Mouse (Mus musculus) T-helper 17 cell (primary cell): ENCODE data around the gene Ccn6.
"Not testable (repeated sequence)": the region's sequence is repeated elsewhere in the genome, so short reads cannot be mapped to it uniquely, and the experiment has no call there.

Experiments
- in situ Hi-C, 2 experiments: fragments of 300-600 bp; cut with MboI, MseI; formaldehyde crosslinking; loops; 1 replicate in 1 of 2; 2 replicates in 1 of 2; pipeline ENCODE4 v1.15.1; 2025; ENCODE audit warnings: high pct_unique_total_duplicates in 2 of 2

Ccn6 gene

GRCm38 (mm10) chr10:39163694-39164093 lies at the start of gene Ccn6:
TSS of gene Ccn6 (minus strand) at chr10:39163794.
- in situ Hi-C loops, result loop anchor here (10.0 to 25.0 kb wide), 3 partner anchors 561 to 1091 kb away; partner anchors contain the start of gene Gtf3c6 (in 1 of the 2)

GRCm38 (mm10) chr10:39210031-39210430 lies 46.4 kb upstream of the Ccn6 start:
- in situ Hi-C loops, result no loop called here

GRCm38 (mm10) chr10:39209161-39210025 lies 45.8 kb upstream of the Ccn6 start:
- in situ Hi-C loops, result no loop called here

DNA sequence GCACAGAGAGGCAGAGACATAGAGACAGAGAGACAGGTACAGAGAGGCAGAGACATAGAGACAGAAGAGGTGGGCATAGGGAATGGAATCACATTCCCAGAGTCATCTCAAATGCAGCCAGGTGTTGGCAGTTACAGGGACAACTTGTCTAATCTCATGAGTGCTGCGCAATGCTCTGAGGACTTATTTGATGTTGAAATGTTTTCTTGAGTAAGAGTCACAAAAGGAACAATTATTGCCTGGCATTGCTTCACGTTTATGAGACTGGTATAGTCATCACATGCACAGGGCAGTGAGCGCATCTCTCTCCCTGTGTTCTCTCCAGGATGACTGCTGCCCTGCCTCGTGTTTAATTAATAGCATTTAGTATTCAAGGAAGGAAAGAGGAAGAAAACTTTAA lies 45.1 kb upstream of the Ccn6 start:
- in situ Hi-C loops, result no loop called here

DNA sequence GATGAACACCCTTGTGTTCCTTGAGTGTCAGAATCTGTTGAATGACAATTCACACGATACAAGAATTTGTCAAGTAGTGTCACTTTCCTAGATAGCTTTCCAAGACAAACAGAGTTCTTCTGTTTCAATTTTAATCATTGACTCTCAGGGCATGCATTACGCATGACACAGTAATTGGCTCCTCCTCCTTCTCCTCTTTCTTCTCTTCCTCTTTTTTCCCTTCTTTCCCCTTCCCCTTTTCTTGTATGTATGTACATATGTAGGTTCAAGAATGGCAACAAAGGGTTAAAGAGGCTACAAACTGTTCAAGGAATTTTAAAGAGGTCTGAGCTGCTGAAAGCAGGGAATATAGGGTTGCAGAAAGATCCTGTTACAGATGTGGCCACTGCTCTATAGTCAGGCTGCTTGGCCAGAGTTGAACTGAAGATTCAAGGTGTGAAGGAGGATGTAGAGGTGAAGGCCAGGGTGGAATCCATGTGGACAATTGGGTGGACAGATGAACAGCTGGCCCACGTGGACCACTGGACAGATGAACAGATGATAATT lies 43.8 kb upstream of the Ccn6 start:
- in situ Hi-C loops, result no loop called here

DNA sequence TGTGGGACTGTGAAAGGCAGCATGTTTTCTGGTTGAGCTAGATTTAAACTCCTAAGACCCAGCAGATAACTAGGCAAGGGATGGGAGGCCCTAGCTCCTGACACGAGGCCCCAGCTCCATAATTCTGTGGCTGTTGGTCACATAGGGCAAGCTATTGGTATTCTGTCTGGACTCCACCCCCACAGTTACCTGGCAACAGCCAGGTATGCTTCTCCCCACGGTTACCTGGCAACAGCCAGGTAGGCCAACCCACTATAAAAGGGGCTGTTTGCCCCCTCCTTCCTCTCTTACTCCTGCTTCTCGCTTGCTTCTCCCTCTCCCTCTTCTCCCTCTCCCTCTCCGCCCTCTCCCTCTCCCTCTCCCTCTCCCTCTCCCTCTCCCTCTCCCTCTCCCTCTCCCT lies 38.9 kb upstream of the Ccn6 start:
- in situ Hi-C loops, result no loop called here

- in situ Hi-C loops, result not testable (repeated sequence)
These were observed 34.6 kb upstream of the Ccn6 start for GRCm38 (mm10) chr10:39198216-39198615.

GRCm38 (mm10) chr10:39192673-39193072 lies 29.1 kb upstream of the Ccn6 start:
- in situ Hi-C loops, result no loop called here

GRCm38 (mm10) chr10:39185545-39185906 lies 21.9 kb upstream of the Ccn6 start:
- in situ Hi-C loops, result no loop called here

DNA sequence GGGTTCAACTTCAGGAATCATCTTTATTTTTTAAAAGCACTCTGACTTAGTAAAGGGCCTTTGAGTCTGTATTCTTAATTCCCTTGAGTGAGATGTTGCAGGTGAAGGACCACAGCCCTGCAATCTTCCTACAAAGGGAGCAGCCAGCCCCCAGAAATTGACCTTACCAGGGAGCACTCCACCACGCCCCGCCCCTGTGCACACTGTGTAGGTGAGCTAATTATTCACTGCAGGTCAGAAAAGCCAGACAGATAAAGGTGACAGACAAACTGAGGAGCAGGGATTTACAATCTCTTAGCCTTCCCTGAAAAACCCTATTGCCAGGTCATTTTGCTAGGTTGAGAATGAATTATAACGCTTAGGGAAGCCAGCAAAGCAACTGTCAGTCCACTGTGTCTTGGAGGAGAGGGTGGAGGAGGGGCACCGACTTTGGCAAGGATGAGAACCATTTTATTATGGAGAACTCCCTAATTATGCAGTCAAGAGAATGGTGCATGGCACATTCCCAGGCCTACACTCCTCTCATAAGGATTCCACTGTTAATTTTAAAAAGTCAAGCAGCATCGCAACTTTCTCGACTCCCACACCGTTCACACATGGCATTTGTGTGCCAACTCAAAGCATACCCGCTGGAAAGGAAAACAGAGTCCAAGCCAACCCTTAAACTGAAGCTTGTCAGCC lies 21.4 kb upstream of the Ccn6 start:
- in situ Hi-C loops, result no loop called here

DNA sequence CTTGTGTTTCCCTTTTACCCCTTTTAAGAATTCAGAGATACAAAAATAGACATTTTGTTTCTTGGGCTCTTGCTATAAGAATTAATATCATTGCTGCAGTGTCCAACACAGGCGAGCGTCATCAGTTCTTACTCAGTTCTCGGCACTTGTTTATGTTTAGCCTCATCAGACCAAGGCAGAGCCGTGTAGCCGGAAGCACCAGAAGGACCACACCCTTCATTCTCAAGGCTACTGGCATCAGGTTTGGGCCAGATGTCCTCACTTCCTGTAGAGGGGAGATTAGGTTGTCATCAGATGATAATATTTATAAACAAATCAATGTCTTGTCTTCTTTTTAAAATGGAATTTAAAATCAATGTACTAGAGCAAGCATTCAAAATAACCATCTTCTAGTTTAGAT lies 13.4 kb upstream of the Ccn6 start:
- in situ Hi-C loops, result loop anchor here in 1 of 2 experiments (5.0 kb wide), 1 partner anchor 345 kb away; no protein-coding TSS in a partner anchor

DNA sequence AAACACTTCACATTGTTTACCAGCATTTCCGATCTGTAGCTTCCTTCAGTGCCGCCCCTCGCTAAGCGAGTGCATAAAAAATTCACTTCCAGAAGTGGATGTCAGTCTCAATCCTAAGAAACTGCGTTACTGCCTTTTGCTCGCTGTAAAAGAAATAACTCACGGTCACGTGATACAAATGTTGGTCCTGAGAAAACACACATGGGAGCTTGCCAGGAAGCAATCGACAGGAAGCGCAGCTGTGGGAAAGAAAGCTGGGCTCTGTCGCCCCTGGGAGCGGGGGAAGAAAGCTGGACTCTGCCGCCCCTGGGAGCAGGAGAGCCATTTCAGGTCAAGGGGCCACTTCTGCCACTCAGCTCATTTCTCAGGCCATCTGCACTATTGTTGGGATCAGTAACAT lies 9.5 kb upstream of the Ccn6 start:
- in situ Hi-C loops, result loop anchor here (5.0 to 25.0 kb wide), 2 partner anchors 344 to 1014 kb away; no protein-coding TSS in a partner anchor

DNA sequence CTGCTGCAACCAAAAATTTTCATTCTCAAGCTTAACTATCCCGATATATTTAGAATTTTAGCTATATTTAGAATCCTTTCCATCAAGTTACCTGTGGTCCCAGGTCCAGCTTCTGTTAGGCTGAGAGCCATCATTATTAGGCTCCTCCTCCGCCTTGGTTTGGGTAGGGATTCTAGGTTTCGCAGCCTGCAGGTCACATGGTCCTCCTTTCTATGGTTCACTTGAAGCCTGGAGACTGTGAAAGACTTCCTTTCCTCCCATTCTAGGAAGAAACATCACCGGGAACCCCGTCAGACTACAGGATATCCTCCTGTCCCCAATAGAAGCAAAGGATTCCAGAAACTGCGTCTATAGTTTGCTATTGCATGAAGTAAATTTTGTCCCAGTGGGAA lies 8.9 kb upstream of the Ccn6 start:
- in situ Hi-C loops, result loop anchor here (5.0 to 25.0 kb wide), 2 partner anchors 345 to 1015 kb away; no protein-coding TSS in a partner anchor

DNA sequence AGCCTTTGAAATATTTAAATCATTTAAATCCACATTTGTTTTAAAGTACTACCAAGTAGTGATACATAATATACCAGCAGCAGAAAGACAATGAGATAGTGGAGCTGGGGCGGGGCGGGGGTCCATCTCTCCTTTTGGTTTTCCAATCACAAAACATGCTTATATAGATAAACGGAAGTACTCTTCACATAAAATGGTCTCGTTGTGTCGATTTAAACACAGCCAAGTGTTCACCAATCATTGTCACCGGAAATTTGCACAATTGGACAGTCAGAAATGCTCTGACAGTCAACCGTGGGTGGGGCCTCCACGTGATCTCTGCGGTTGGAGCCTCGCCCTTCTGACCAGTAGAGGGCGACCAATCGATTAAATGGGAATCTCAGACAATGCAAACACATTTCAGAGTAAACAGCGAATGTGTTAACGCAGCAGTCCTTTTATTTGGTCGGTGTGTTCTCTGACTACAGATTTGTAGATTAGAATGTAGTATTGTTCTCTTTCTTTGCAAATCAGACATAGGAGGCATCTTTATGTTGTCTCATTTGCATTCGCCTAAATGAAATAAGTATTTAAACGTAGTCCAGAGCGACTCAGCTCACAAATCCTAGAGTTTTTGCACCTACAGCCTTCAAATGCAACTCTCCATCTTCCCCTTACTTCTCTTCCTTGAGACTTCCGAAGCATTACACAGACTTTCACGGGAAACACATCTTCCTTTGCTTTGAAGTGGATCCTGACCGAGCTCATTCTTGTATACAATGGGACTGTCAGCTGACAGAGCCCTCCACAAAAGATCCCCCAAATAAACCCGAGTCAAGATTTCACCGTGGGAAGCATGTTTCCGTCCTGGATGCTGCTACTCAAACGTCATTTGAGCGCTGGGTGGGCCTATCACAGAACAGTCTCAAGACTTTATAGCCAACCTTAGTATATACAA lies 8.3 kb upstream of the Ccn6 start:
- in situ Hi-C loops, result loop anchor here (5.0 to 25.0 kb wide), 2 partner anchors 345 to 1015 kb away; no protein-coding TSS in a partner anchor

GRCm38 (mm10) chr10:39171134-39171533 lies 7.5 kb upstream of the Ccn6 start:
- in situ Hi-C loops, result loop anchor here (5.0 to 25.0 kb wide), 2 partner anchors 346 to 1016 kb away; no protein-coding TSS in a partner anchor

- in situ Hi-C loops, result loop anchor here (5.0 to 25.0 kb wide), 2 partner anchors 347 to 1017 kb away; no protein-coding TSS in a partner anchor
These were observed 7.1 kb upstream of the Ccn6 start for GRCm38 (mm10) chr10:39170706-39171105.

- in situ Hi-C loops, result loop anchor here (5.0 to 25.0 kb wide), 2 partner anchors 347 to 1017 kb away; no protein-coding TSS in a partner anchor
These were observed 6.6 kb upstream of the Ccn6 start for GRCm38 (mm10) chr10:39170181-39170580.

DNA sequence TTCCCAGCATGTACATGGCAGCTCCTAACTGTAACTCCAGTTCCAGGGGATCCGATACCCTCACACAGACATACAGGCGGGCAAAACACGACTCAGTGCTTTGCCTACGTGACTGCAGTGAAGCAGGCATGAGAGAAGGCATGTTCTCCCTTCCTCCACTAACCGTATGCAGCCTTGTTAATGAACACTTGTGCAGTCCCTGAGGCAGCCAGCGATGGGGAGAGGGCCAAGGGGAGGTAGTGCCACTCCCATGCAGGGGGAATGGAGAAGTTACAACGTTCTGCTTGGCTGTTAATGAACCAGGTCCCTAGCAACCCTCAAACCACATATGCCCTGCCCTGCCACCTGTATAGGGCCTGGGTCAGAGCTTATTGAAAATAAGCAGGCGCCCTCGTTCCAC lies 6.0 kb upstream of the Ccn6 start:
- in situ Hi-C loops, result loop anchor here (5.0 to 25.0 kb wide), 5 partner anchors 348 to 1085 kb away; partner anchors contain the start of gene Gtf3c6 (in 1 of the 2)

- in situ Hi-C loops, result loop anchor here (5.0 to 25.0 kb wide), 4 partner anchors 557 to 1087 kb away; partner anchors contain the start of gene Gtf3c6 (in 1 of the 2)
These were observed 4.0 kb upstream of the Ccn6 start for GRCm38 (mm10) chr10:39167611-39168010.

GRCm38 (mm10) chr10:39165632-39166115 lies 2.1 kb upstream of the Ccn6 start:
- in situ Hi-C loops, result loop anchor here (5.0 to 25.0 kb wide), 4 partner anchors 559 to 1089 kb away; partner anchors contain the start of gene Gtf3c6 (in 1 of the 2)
